Mouse (Mus musculus): ENCODE measurements around the gene Rbm10. TPM values are rescaled to one million over a fixed set of nuclear protein-coding genes. Genes with fewer than 3 reads are reported as not detected.

Gene Rbm10
- 55.6 and 58.7 TPM in 2 replicates for polyA plus RNA-seq (2015; fragmentation: Nextera tagmentation; extraction: Ambion mirVana)

DNA sequence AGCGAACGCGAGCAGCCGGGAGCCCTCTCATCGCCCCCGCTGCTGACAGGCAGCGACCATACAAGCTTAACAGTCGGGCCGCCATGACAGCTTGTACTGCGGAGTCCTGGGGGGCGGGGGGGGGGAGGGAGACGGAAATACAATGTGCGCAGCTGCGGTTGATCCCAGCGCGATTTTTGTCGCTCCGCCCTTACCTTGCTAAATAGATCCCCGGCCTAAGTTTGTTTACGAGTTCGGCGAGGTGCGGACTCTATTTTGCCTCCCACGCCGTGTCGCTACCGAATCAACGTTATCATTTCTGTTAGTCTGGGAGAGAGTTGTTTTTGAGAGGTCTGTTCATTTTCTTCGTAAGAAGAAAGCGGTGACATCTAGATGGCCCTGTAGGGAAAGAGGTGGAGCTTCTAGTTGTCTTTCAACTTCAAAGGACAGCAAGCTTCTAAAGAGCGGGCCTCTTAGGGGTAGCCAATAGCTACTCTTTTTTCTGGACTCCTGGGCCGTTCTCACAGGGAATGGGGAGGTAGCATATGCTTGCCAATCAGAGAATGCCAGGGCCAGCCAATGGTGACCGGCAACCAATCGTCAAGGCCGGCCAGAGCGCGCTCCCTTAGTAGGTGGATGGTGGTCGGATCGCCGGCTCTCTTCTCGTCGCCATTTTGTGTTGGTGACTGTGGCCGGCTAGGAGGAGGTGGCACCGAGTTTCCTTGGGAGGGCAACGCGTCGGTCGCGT is at the start of gene Rbm10, which contains the start of gene Ndufb11:
Gene Rbm10, plus strand, starts transcription at position 328 of the 727 bp plus-strand sequence.
Gene Ndufb11, minus strand, starts transcription at position 444 of the 727 bp plus-strand sequence.
- ATAC-seq (ENCODE audit: insufficient number of reproducible peaks, low FRiP score, low TSS enrichment, low read depth): peak; percentile 97
- Histone ChIP-seq H3K4me2 (peak within 1 kb of the TSS; percentile 43), H3K9me3 (no peaks in the 10 kb centered on the region), H3K36me3 (peaks cover 12% of the 10 kb centered on the region; the same call in 1 of the 2 replicates), H3K27me3 (no peaks in the 10 kb centered on the region), H3K27ac (peak within 1 kb of the TSS; percentile 92), H3K4me3 (peak within 1 kb of the TSS; percentile 58), H3K4me1 (peaks cover 4% of the 10 kb centered on the region; the same call in 1 of the 2 replicates), H3K9ac (peak within 1 kb of the TSS; percentile 61)
- 18% methylated on average over 49 of the region's 49 CpGs for WGBS

DNA sequence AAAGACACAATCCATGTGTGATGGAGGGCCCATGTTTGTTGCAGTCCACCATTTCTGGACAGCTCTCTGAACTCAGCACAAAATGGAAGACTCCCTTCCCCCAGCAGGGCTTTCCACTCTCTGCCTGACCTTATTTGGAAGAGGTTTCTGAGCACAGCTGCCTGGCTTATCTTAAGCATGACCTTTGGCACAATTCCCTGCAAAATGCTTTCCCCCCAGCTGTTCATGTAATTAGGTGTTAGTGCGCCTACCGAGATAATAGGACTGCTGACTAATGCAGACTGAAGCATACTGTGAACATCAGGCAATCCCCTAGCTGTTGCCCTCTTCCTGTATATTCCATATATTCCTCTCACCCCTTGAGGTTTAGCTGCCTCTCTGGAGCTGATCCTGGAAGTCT is 46.3 kb upstream of the Rbm10 start:
- WGBS: 25% methylated on average over 2 of the region's 2 CpGs
- H3K4me3 ChIP-seq: no peak overlapping the region
- no peak for ATAC-seq (ENCODE audit: insufficient number of reproducible peaks, low FRiP score, low TSS enrichment, low read depth)
- no peak overlapping the region for H3K4me2 ChIP-seq
- no peaks in the 10 kb centered on the region for H3K36me3 ChIP-seq
- H3K27me3 ChIP-seq: no peaks in the 10 kb centered on the region
- H3K4me1 ChIP-seq: no peaks in the 10 kb centered on the region
- H3K9ac ChIP-seq: no peak overlapping the region
- no peaks in the 10 kb centered on the region for H3K9me3 ChIP-seq
- H3K27ac ChIP-seq: no peak overlapping the region

DNA sequence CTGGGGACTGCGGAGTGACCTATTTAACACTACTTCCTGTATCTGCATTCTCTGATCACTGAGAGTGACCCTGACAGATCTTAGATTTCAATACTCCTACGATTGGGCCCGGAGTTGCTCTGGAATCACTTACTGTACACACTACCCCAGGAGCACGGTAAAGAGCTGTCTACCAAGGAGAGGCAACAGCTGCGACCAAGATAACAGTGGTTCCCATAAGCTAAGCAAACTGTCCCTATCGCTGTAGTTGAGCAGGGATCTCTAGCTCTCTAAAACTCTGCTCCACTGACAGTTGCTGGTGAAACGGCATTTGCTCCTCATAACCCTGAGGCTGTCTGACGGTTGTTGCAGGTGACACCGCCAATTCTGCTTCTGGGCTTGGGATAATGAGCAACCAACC is 44.6 kb upstream of the Rbm10 start:
- no peak overlapping the region for H3K9ac ChIP-seq
- ATAC-seq (ENCODE audit: insufficient number of reproducible peaks, low FRiP score, low TSS enrichment, low read depth): no peak
- WGBS: 68% methylated on average over 9 of the region's 9 CpGs

DNA sequence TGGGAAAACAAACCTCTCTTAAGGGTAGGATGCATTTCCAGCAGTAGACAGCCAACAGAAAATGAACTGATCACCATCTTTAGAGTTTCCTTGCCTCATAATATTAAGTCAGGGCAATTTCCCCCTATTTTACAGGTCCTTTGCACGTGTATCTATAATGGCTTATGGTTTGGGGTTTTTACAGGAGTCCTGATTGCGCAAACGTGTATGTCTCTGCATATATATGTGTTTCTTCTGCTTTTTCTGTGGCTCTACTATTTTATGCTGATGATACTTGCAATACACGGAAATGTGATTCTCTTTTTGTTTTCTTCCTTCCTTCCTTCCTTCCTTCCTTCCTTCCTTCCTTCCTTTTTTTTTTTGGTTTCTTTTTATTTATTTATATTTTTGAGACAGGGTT is 43.4 kb upstream of the Rbm10 start:
- 78% methylated on average over 4 of the region's 4 CpGs for WGBS
- no peak overlapping the region for H3K4me3 ChIP-seq
- no peak overlapping the region for H3K4me2 ChIP-seq
- no peaks in the 10 kb centered on the region for H3K9me3 ChIP-seq
- ATAC-seq (ENCODE audit: insufficient number of reproducible peaks, low FRiP score, low TSS enrichment, low read depth): no peak
- no peak overlapping the region for H3K27ac ChIP-seq
- no peaks in the 10 kb centered on the region for H3K27me3 ChIP-seq
- no peak overlapping the region for H3K9ac ChIP-seq
- no peaks in the 10 kb centered on the region for H3K36me3 ChIP-seq
- no peaks in the 10 kb centered on the region for H3K4me1 ChIP-seq

More for the DNA sequence above, 44.6 kb upstream of the Rbm10 start:
- no peak overlapping the region for H3K4me2 ChIP-seq
- H3K4me3 ChIP-seq: no peak overlapping the region
- H3K36me3 ChIP-seq: no peaks in the 10 kb centered on the region
- no peaks in the 10 kb centered on the region for H3K9me3 ChIP-seq
- no peak overlapping the region for H3K27ac ChIP-seq
- no peaks in the 10 kb centered on the region for H3K4me1 ChIP-seq
- no peaks in the 10 kb centered on the region for H3K27me3 ChIP-seq

DNA sequence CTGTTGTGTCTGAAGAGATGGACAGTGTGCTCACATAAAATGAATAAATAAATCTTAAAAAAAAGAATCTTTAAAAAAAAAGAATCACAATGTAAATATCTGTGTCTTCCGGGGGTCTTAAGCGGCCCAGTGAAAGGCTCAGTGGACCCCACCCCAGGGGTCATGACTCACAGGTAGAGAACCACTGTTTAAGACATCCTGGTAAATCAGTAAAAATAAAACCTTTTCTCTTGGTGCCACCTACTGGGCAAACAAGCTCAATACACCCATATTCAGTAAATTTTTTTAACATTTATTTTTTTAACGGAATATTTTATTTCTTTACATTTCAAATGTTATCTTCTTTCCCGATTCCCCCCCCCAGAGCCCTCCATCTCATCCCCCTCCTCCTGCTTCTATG is 29.3 kb upstream of the Rbm10 start:
- Histone ChIP-seq H3K4me3 (no peak overlapping the region), H3K36me3 (no peaks in the 10 kb centered on the region), H3K9me3 (no peaks in the 10 kb centered on the region), H3K27ac (no peak overlapping the region), H3K27me3 (no peaks in the 10 kb centered on the region), H3K4me2 (no peak overlapping the region), H3K4me1 (no peaks in the 10 kb centered on the region), H3K9ac (no peak overlapping the region)
- 26% methylated on average over 4 of the region's 4 CpGs for WGBS
- no peak for ATAC-seq (ENCODE audit: insufficient number of reproducible peaks, low FRiP score, low TSS enrichment, low read depth)

DNA sequence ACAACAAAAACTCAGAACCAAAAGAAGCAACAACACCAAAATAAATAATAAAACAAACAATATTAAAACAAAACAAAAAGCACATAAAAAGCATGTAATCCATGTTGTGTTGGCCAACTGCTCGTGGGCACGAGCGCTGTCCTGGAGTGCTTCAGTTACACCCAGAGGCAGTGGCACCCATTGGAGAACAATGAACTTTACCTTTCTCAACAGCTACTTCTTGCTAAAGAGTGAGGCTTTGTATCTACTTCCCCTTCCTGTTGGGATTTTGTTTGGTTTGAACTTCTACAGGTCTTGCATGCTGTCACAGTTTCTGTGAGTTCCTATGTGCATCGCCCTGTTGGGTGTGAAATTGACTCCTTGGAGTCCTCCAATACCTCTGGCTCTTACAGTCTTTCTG is 8.8 kb upstream of the Rbm10 start:
- Histone ChIP-seq H3K36me3 (no peaks in the 10 kb centered on the region), H3K9me3 (no peaks in the 10 kb centered on the region), H3K4me3 (no peak overlapping the region), H3K27me3 (no peaks in the 10 kb centered on the region), H3K4me2 (no peak overlapping the region), H3K4me1 (no peaks in the 10 kb centered on the region), H3K9ac (no peak overlapping the region), H3K27ac (no peak overlapping the region)
- 91% methylated on average over 4 of the region's 4 CpGs for WGBS
- no peak for ATAC-seq (ENCODE audit: insufficient number of reproducible peaks, low FRiP score, low TSS enrichment, low read depth)

DNA sequence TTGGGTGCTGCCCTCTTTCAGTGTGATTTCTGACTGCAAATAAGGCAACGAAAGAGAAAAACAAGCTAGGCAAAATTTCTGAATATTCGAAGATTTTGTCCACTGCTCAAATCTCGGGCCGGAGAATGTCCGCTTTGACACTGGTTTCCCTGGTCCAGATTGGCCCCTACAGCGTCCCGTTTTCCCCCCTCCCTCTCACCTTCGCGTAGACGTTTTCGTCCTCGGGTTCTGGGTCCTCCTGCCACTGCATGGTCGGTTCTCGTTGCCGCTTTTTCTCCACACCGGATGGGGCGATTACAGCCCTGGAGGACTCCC is 485 bp upstream of the Rbm10 start:
- Histone ChIP-seq H3K9ac (0 out of 2 replicates have a peak overlapping the region, but pooled peaks have one; percentile 33), H3K4me2 (peak overlapping the region; percentile 40), H3K27ac (peak overlapping the region; percentile 92), H3K4me3 (peak overlapping the region; percentile 58), H3K4me1 (peaks cover 4% of the 10 kb centered on the region; the same call in 1 of the 2 replicates), H3K36me3 (peaks cover 12% of the 10 kb centered on the region; the same call in 1 of the 2 replicates), H3K27me3 (no peaks in the 10 kb centered on the region), H3K9me3 (no peaks in the 10 kb centered on the region)
- WGBS: 31% methylated on average over 17 of the region's 17 CpGs
- ATAC-seq (ENCODE audit: insufficient number of reproducible peaks, low FRiP score, low TSS enrichment, low read depth): no peak

DNA sequence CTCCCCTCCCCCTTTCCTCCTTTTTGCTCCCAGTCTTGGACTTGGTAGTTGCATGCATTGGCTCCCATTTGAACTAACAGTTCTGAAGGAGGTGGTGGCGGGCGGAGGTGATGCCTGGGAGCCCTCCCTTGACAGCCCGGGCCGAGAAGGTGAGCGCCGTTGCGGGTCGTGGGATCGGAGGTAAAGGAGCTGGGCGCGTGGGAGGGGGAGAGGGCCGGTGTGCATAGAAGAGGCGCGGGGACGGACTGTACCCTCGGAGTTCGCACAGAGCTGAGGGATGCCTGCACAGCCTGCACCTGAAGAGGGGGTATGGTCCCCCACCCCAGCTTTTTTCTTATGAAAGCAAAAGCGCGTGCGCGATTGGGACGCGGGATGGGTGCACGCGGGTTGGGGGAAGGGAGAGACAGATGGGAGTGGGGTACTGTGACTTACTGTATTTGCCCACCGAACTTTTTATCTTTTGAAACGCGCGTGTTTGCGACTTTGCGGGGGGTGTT is 648 bp downstream of the Rbm10 start:
- Histone ChIP-seq H3K4me3 (peak overlapping the region; percentile 58), H3K36me3 (peaks cover 12% of the 10 kb centered on the region; the same call in 1 of the 2 replicates), H3K9me3 (no peaks in the 10 kb centered on the region), H3K27ac (peak overlapping the region; percentile 92), H3K9ac (peak overlapping the region; percentile 61), H3K27me3 (no peaks in the 10 kb centered on the region), H3K4me1 (peaks cover 4% of the 10 kb centered on the region; the same call in 1 of the 2 replicates), H3K4me2 (peak overlapping the region; percentile 43)
- ATAC-seq (ENCODE audit: insufficient number of reproducible peaks, low FRiP score, low TSS enrichment, low read depth): peak; percentile 54; the same call in 1 of the 2 replicates
- WGBS: 30% methylated on average over 31 of the region's 31 CpGs

DNA sequence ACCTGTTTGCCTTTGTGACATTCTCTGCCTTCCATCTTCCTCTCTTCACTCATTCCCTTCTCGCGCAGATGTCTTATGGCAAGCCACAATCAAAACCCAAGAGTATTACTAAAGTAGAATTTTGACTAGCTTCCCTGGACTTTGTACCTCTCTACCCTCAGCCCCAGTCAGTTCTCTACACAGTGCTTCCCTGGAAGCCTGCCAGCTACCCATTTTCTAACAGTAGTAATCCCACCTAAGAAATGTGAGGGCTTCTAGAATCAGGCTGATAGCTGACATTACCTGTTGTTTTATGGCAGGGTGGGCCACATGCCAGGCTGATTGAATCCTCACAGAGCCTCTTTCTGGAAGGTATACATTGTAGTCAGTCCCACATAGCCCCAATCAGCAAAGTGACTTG is 20.8 kb downstream of the Rbm10 start:
- Histone ChIP-seq H3K9ac (no peak overlapping the region), H3K9me3 (no peaks in the 10 kb centered on the region), H3K4me1 (no peaks in the 10 kb centered on the region), H3K4me3 (no peak overlapping the region), H3K36me3 (peaks cover 40% of the 10 kb centered on the region), H3K4me2 (no peak overlapping the region), H3K27ac (no peak overlapping the region), H3K27me3 (no peaks in the 10 kb centered on the region)
- WGBS: 98% methylated on average over 2 of the region's 2 CpGs
- ATAC-seq (ENCODE audit: insufficient number of reproducible peaks, low FRiP score, low TSS enrichment, low read depth): no peak

DNA sequence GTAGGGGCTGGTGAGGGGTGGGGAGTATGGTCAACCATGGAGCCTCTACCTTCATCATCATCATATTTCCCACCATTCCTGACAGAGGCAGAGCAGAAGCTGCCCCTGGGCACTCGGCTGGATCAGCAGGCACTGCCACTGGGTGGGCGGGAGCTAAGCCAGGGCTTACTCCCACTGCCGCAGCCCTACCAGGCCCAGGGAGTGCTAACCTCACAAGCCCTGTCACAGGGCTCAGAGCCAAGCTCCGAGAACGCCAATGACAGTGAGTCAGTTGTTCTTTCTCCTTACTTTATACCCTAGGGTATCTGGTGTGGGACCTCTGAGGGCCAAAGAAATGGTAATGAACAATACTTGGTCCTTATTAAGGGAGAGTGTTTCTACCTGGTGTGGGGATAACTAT is 27.5 kb downstream of the Rbm10 start:
- Histone ChIP-seq H3K27ac (no peak overlapping the region), H3K4me1 (no peaks in the 10 kb centered on the region), H3K36me3 (peaks cover 52% of the 10 kb centered on the region), H3K4me3 (no peak overlapping the region), H3K27me3 (no peaks in the 10 kb centered on the region), H3K9ac (no peak overlapping the region), H3K9me3 (no peaks in the 10 kb centered on the region), H3K4me2 (no peak overlapping the region)
- ATAC-seq (ENCODE audit: insufficient number of reproducible peaks, low FRiP score, low TSS enrichment, low read depth): no peak
- WGBS: 73% methylated on average over 5 of the region's 5 CpGs

DNA sequence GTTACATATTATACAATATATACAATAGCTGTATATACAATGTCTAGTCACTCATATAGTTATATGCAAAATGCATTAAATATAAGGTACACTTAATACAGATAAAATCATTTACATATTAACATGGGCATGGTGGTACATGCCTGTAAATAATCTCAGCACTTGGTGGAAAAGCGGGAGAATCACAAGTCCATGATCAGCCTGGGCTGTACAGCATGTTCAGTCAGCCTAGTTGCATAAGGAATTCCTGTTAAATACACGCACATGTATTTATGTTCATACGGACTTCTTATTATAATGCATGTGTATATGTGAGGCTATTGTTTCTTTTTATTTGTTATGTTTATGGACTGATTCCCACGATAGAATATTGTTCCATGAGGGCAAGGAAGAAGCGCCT is 40.3 kb downstream of the Rbm10 start:
- no peaks in the 10 kb centered on the region for H3K4me1 ChIP-seq
- H3K4me3 ChIP-seq: peak overlapping the region; percentile 50
- H3K9me3 ChIP-seq: no peaks in the 10 kb centered on the region
- 30% methylated on average over 5 of the region's 5 CpGs for WGBS
- no peaks in the 10 kb centered on the region for H3K27me3 ChIP-seq
- no peak overlapping the region for H3K27ac ChIP-seq
- ATAC-seq (ENCODE audit: insufficient number of reproducible peaks, low FRiP score, low TSS enrichment, low read depth): no peak
- H3K4me2 ChIP-seq: peak overlapping the region; percentile 66
- H3K36me3 ChIP-seq: no peaks in the 10 kb centered on the region
- H3K9ac ChIP-seq: no peak overlapping the region

DNA sequence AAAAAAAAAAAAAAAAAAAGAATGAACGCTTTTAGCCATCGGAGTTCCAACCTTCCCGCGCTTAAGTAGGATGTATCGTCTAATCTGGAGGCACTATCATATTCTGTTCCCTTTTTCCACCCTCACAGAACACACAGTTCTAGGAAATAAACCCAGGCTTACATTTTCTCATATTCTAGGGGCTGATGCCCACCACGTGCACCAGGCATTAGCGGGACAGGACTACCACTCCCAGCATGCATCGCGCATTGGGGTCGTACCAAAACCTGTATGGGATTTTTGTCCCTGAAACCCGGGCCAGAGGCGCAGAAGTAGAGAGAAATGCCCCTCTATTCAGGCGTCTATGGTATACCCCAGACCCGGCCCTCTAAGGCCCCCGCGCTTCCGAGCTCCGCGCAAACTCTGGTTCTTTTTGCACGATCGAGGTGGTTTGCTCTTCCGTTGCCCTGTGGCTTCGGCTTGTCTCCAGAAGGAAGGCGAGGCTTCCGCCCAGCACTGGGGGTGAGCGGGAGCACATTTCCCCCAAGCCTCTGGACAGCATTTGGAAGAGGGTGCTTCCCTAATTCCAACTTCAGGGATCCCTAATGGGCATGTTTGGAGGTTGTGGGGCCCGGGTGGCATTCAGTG is 40.8 kb downstream of the Rbm10 start, which contains the start of gene Uba1:
Gene Uba1, plus strand, starts transcription at position 301 of the 627 bp plus-strand sequence.
- Histone ChIP-seq H3K4me3 (peak within 1 kb of the TSS; percentile 50), H3K4me1 (no peaks in the 10 kb centered on the region), H3K9me3 (no peaks in the 10 kb centered on the region), H3K9ac (peak within 1 kb of the TSS; percentile 31; the same call in 1 of the 2 replicates), H3K36me3 (no peaks in the 10 kb centered on the region), H3K27ac (peak within 1 kb of the TSS; percentile 80), H3K4me2 (peak within 1 kb of the TSS; percentile 66), H3K27me3 (no peaks in the 10 kb centered on the region)
- peak; percentile 89 for ATAC-seq (ENCODE audit: insufficient number of reproducible peaks, low FRiP score, low TSS enrichment, low read depth)
- 19% methylated on average over 27 of the region's 27 CpGs for WGBS
